Mouse (Mus musculus) testis, postnatal 14 days (tissue): ENCODE data around the gene Cyb561.

Source experiments
- DNase-seq: peaks from one replicate; pipeline ENCODE4 v3.0.0; 2021; ENCODE audit warnings: low spot score

The Cyb561 gene

GRCm38 (mm10) chr11:105921275-105921674 is 31.9 kb downstream of the Cyb561 start:
- no peak for DNase-seq

GRCm38 (mm10) chr11:105920836-105921235 is 32.3 kb downstream of the Cyb561 start:
- no peak for DNase-seq

GRCm38 (mm10) chr11:105920098-105920785 is 32.9 kb downstream of the Cyb561 start:
- DNase-seq: no peak

- DNase-seq: no peak
Measured at GRCm38 (mm10) chr11:105913580-105913979, 39.6 kb downstream of the Cyb561 start.

- no peak for DNase-seq
Measured at GRCm38 (mm10) chr11:105911592-105912375, 41.4 kb downstream of the Cyb561 start.

- DNase-seq: no peak
Measured at GRCm38 (mm10) chr11:105911149-105911548, 42.0 kb downstream of the Cyb561 start.

GRCm38 (mm10) chr11:105909617-105910016 is 43.5 kb downstream of the Cyb561 start:
- DNase-seq: no peak

GRCm38 (mm10) chr11:105908926-105909325 is 44.2 kb downstream of the Cyb561 start:
- no peak for DNase-seq

- no peak for DNase-seq
Measured at GRCm38 (mm10) chr11:105907381-105907780, 45.8 kb downstream of the Cyb561 start.

- DNase-seq: no peak
Measured at GRCm38 (mm10) chr11:105905529-105906213, 47.5 kb downstream of the Cyb561 start.

- DNase-seq: no peak
Measured at GRCm38 (mm10) chr11:105902956-105903355, 50.2 kb downstream of the Cyb561 start.

- DNase-seq: no peak
Measured at GRCm38 (mm10) chr11:105901501-105901900, 51.6 kb downstream of the Cyb561 start.

GRCm38 (mm10) chr11:105899151-105899550 is 54.0 kb downstream of the Cyb561 start:
- DNase-seq: no peak

GRCm38 (mm10) chr11:105887281-105887680 is 65.9 kb downstream of the Cyb561 start:
- DNase-seq: no peak

GRCm38 (mm10) chr11:105885558-105885957 is 67.6 kb downstream of the Cyb561 start:
- DNase-seq: peak; percentile 7
